Mouse (Mus musculus) kidney, postnatal 25 days (tissue): ENCODE results near the gene Fcna.
A peak's percentile ranks its signal among the peaks of the same experiment; 100 is the strongest.

Experiments
- DNase-seq, 2 experiments: peaks; one replicate each; pipeline ENCODE4 v3.0.0; 2021; ENCODE audit warnings: mixed read lengths in 2 of 2

Gene Fcna

GRCm38 (mm10) chr2:25577951-25578795 is 49.7 kb downstream of the Fcna start:
- DNase-seq: peak in 1 of 2 experiments; percentile 52

GRCm38 (mm10) chr2:25576965-25577891 is 50.6 kb downstream of the Fcna start:
- DNase-seq: no peak

GRCm38 (mm10) chr2:25576028-25576850 is 51.6 kb downstream of the Fcna start:
- no peak for DNase-seq

DNA sequence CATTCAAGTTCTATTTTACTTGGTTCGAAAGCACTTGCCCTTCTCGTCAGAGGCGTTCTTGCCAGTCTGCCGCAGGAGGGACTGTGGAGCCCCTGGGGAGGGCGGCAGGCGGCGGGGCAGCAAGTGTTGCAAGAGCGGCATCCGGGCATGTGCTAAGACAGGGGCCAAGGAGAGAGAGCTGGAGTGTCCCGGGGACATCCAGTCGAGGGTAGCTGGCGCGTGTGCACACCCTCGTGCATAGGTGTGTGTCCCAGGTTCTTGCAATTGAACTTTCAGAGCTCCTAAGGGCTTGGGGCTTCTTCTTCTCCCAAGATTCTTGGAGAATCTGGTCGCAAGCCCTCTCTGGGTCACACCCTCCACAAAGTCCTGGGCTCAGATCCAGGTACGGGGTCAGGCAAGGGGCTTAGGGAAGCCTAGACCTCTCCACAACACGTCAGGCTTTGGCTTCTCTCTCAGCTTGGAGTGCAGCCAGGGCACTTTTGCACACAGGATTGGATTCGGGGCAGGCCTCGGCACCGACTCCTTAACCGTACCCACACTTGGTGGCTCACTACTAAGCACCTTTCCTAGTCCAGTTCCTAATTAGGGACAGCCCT is 52.3 kb downstream of the Fcna start:
- peak; percentile 46 to 71 for DNase-seq
